Mouse (Mus musculus): ENCODE measurements around the gene Ppm1e.

GRCm38 (mm10) chr11:87313533-87313932 is 45.3 kb downstream of the Ppm1e start:
- TF ChIP-seq POLR2A (IDR thresholded peaks at IDR 0.05; ENCODE audit: control insufficient read depth, extremely low read depth, insufficient read depth, low read length, poor library complexity) (no peak), CTCF (IDR thresholded peaks at IDR 0.05; ENCODE audit: borderline replicate concordance, control insufficient read depth, extremely low read depth, insufficient read depth, low read length, poor library complexity) (no peak)

Data from thymus, adult 2 months (tissue).